Mouse (Mus musculus) embryonic fibroblast, embryonic 13.5 days (primary cell): Measurements from ENCODE around the gene Phgdh.

Source experiments
- CTCF ChIP-seq: IDR thresholded peaks from 2 replicates; pipeline ENCODE4 v1.5.1; 2011; ENCODE audit warnings: mild to moderate bottlenecking, control low read depth, low read length, moderate library complexity, borderline replicate concordance; ENCODE audit not compliant: insufficient read depth
- POLR2A ChIP-seq: IDR thresholded peaks from 2 replicates; pipeline ENCODE4 v1.6.1; 2011; ENCODE audit warnings: low read depth, mild to moderate bottlenecking, control low read depth, low read length, moderate library complexity

DNA sequence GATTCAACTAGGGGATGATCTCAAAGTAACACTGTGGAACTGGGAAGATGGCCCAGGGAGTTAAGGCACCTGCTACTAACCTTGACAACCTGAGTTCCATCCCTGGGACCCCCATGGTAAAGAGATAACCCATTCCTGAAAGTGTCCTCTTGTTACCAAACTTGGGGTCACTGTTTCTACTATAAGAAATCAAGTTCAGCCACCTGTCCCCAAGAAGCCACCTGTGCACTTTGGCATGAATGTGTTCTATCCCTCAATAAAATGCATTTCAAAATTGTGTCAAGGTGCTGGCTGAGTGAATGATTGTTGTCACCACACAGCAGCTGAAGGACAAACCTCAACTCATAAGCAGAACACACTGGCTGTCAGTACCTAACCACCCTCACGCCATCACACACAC is 29.3 kb downstream of the Phgdh start:
- TF ChIP-seq POLR2A, result no peak
- no peak for TF ChIP-seq CTCF
